Mouse (Mus musculus) bone marrow macrophage, adult 2 months (primary cell): ENCODE results near the gene Vmn2r16.

Experiments
- CTCF ChIP-seq: IDR thresholded peaks from 2 replicates; pipeline ENCODE4 v1.5.1; 2012; ENCODE audit warnings: low read depth, mild to moderate bottlenecking, low read length, moderate library complexity
- POLR2A ChIP-seq: IDR thresholded peaks from 2 replicates; pipeline ENCODE4 v1.6.1; 2012; ENCODE audit warnings: mild to moderate bottlenecking, low read depth, low read length, borderline replicate concordance

GRCm38 (mm10) chr5:109297544-109297943 lies 32.4 kb upstream of the Vmn2r16 start, which contains the start of gene Vmn2r15:
- TF ChIP-seq POLR2A = no peak
- TF ChIP-seq CTCF = no peak
